Mouse (Mus musculus): ENCODE data around the gene Yes1.

DNA sequence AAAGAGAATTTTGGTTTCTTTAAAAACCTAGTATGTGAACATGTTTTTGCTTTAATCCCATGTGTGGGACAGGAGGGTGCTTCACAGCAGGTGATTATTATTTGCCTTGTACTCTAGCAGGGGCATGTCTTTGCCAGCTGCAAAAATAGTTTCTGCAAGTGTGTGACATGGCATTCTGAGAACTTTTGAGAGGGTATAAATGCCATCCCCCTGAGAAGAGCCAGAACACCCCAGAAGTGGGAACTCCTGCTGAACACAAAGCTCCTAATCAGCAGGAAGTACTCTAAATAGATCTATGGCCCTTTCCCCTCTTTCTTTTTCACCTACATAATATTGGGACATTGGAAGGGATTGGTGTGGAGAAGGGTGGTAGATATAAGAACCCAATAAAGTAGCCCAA lies 22.2 kb downstream of the Yes1 start:
- TF ChIP-seq CTCF (IDR thresholded peaks at IDR 0.05; ENCODE audit: low read depth, low read length) (no peak), TAL1 (conservative IDR thresholded peaks at IDR 0.05; ENCODE audit: low read depth, low read length) (no peak), GATA2 (IDR thresholded peaks at IDR 0.05; ENCODE audit: borderline replicate concordance, low read depth, low read length) (no peak)
